Mouse (Mus musculus): ENCODE results near the gene Col4a3. TPM values are rescaled to one million over a fixed set of nuclear protein-coding genes. Genes with fewer than 3 reads are reported as not detected.

The Col4a3 gene
- polyA plus RNA-seq, 1 experiment: 0.04 TPM

GRCm38 (mm10) chr1:82603198-82603950 lies 16.7 kb downstream of the Col4a3 start:
- no peak for TF ChIP-seq FLI1 (IDR thresholded peaks at IDR 0.05; ENCODE audit: low read length)
- Histone ChIP-seq H3K4me1 (no peaks in the 10 kb centered on the region), H3K27me3 (replicated peaks) (peaks cover 4% of the 10 kb centered on the region), H3K4me3 (replicated peaks) (no peak overlapping the region), H3K36me3 (replicated peaks; ENCODE audit: low read length) (no peaks in the 10 kb centered on the region), H3K9me3 (peaks cover 4% of the 10 kb centered on the region)

GRCm38 (mm10) chr1:82605347-82605746 lies 18.6 kb downstream of the Col4a3 start:
- Histone ChIP-seq H3K9me3 (peaks cover 2% of the 10 kb centered on the region), H3K4me3 (replicated peaks) (no peak overlapping the region), H3K4me1 (no peaks in the 10 kb centered on the region), H3K36me3 (replicated peaks; ENCODE audit: low read length) (no peaks in the 10 kb centered on the region), H3K27me3 (replicated peaks) (peaks cover 4% of the 10 kb centered on the region)
- TF ChIP-seq GATA1 (IDR thresholded peaks at IDR 0.05; ENCODE audit: borderline replicate concordance, low read length) (no peak), FLI1 (IDR thresholded peaks at IDR 0.05; ENCODE audit: low read length) (no peak)

- Histone ChIP-seq H3K9me3 (no peaks in the 10 kb centered on the region), H3K36me3 (replicated peaks; ENCODE audit: low read length) (no peaks in the 10 kb centered on the region), H3K4me3 (replicated peaks) (no peak overlapping the region), H3K27me3 (replicated peaks) (peaks cover 4% of the 10 kb centered on the region), H3K4me1 (no peaks in the 10 kb centered on the region)
- TF ChIP-seq GATA1 (IDR thresholded peaks at IDR 0.05; ENCODE audit: borderline replicate concordance, low read length) (no peak), FLI1 (IDR thresholded peaks at IDR 0.05; ENCODE audit: low read length) (no peak)
These were observed 19.1 kb downstream of the Col4a3 start for GRCm38 (mm10) chr1:82605856-82606255.

GRCm38 (mm10) chr1:82608646-82609262 lies 22.0 kb downstream of the Col4a3 start:
- H3K4me1 ChIP-seq: no peaks in the 10 kb centered on the region
- H3K9me3 ChIP-seq: no peaks in the 10 kb centered on the region
- H3K27me3 ChIP-seq (replicated peaks): peaks cover 4% of the 10 kb centered on the region
- TF ChIP-seq FLI1 (IDR thresholded peaks at IDR 0.05; ENCODE audit: low read length) (no peak), GATA1 (IDR thresholded peaks at IDR 0.05; ENCODE audit: borderline replicate concordance, low read length) (no peak)
- no peaks in the 10 kb centered on the region for H3K36me3 ChIP-seq (replicated peaks; ENCODE audit: low read length)
- H3K4me3 ChIP-seq (replicated peaks): no peak overlapping the region

GRCm38 (mm10) chr1:82612061-82612660 lies 25.4 kb downstream of the Col4a3 start:
- TF ChIP-seq GATA1 (IDR thresholded peaks at IDR 0.05; ENCODE audit: borderline replicate concordance, low read length) (no peak), FLI1 (IDR thresholded peaks at IDR 0.05; ENCODE audit: low read length) (no peak)
- H3K4me3 ChIP-seq (replicated peaks): no peak overlapping the region
- no peaks in the 10 kb centered on the region for H3K4me1 ChIP-seq
- peaks cover 9% of the 10 kb centered on the region for H3K27me3 ChIP-seq (replicated peaks)
- H3K36me3 ChIP-seq (replicated peaks; ENCODE audit: low read length): no peaks in the 10 kb centered on the region
- H3K9me3 ChIP-seq: no peaks in the 10 kb centered on the region

GRCm38 (mm10) chr1:82618001-82618400 lies 31.3 kb downstream of the Col4a3 start:
- Histone ChIP-seq H3K4me1 (no peaks in the 10 kb centered on the region), H3K4me3 (replicated peaks) (no peak overlapping the region), H3K9me3 (no peaks in the 10 kb centered on the region), H3K27me3 (replicated peaks) (peaks cover 10% of the 10 kb centered on the region), H3K36me3 (replicated peaks; ENCODE audit: low read length) (no peaks in the 10 kb centered on the region)
- no peak for TF ChIP-seq GATA1 (IDR thresholded peaks at IDR 0.05; ENCODE audit: borderline replicate concordance, low read length)
- no peak for TF ChIP-seq FLI1 (IDR thresholded peaks at IDR 0.05; ENCODE audit: low read length)

- Histone ChIP-seq H3K4me3 (replicated peaks) (no peak overlapping the region), H3K27me3 (replicated peaks) (peaks cover 10% of the 10 kb centered on the region), H3K36me3 (replicated peaks; ENCODE audit: low read length) (no peaks in the 10 kb centered on the region), H3K9me3 (no peaks in the 10 kb centered on the region), H3K4me1 (no peaks in the 10 kb centered on the region)
- TF ChIP-seq FLI1 (IDR thresholded peaks at IDR 0.05; ENCODE audit: low read length): no peak
- TF ChIP-seq GATA1 (IDR thresholded peaks at IDR 0.05; ENCODE audit: borderline replicate concordance, low read length): no peak
These were observed 31.9 kb downstream of the Col4a3 start for GRCm38 (mm10) chr1:82618592-82618991.

- peaks cover 9% of the 10 kb centered on the region for H3K27me3 ChIP-seq (replicated peaks)
- H3K9me3 ChIP-seq: no peaks in the 10 kb centered on the region
- no peak overlapping the region for H3K4me3 ChIP-seq (replicated peaks)
- TF ChIP-seq GATA1 (IDR thresholded peaks at IDR 0.05; ENCODE audit: borderline replicate concordance, low read length) (no peak), FLI1 (IDR thresholded peaks at IDR 0.05; ENCODE audit: low read length) (no peak)
- H3K36me3 ChIP-seq (replicated peaks; ENCODE audit: low read length): no peaks in the 10 kb centered on the region
- peaks cover 9% of the 10 kb centered on the region for H3K4me1 ChIP-seq
These were observed 33.3 kb downstream of the Col4a3 start for GRCm38 (mm10) chr1:82619981-82620380.

- Histone ChIP-seq H3K36me3 (replicated peaks; ENCODE audit: low read length) (no peaks in the 10 kb centered on the region), H3K9me3 (no peaks in the 10 kb centered on the region), H3K27me3 (replicated peaks) (no peaks in the 10 kb centered on the region), H3K4me3 (replicated peaks) (no peak overlapping the region), H3K4me1 (peaks cover 33% of the 10 kb centered on the region)
- TF ChIP-seq GATA1 (IDR thresholded peaks at IDR 0.05; ENCODE audit: borderline replicate concordance, low read length): no peak
- TF ChIP-seq FLI1 (IDR thresholded peaks at IDR 0.05; ENCODE audit: low read length): no peak
These were observed 38.2 kb downstream of the Col4a3 start for GRCm38 (mm10) chr1:82624934-82625333.

GRCm38 (mm10) chr1:82625474-82625873 lies 38.8 kb downstream of the Col4a3 start:
- TF ChIP-seq GATA1 (IDR thresholded peaks at IDR 0.05; ENCODE audit: borderline replicate concordance, low read length) (no peak), FLI1 (IDR thresholded peaks at IDR 0.05; ENCODE audit: low read length) (no peak)
- Histone ChIP-seq H3K36me3 (replicated peaks; ENCODE audit: low read length) (no peaks in the 10 kb centered on the region), H3K9me3 (no peaks in the 10 kb centered on the region), H3K27me3 (replicated peaks) (no peaks in the 10 kb centered on the region), H3K4me1 (peaks cover 33% of the 10 kb centered on the region), H3K4me3 (replicated peaks) (no peak overlapping the region)

Data from megakaryocyte, embryonic 14.5 days (primary cell).